Mouse (Mus musculus) neural tube, embryonic 11.5 days (tissue): ENCODE measurements around the gene Cip2a. TPM values are rescaled to one million over a fixed set of nuclear protein-coding genes. Genes with fewer than 3 reads are reported as not detected.

Experiments
- ATAC-seq: fragments of 200-750 bp; cut with Nextera tagmentation; 2 replicates; pipeline ENCODE4 v1.8.0; 2017; ENCODE audit warnings: moderate number of reproducible peaks, mild to moderate bottlenecking, moderate TSS enrichment, moderate library complexity; ENCODE audit not compliant: insufficient read depth, low FRiP score, low TSS enrichment
- DNase-seq: peaks from one replicate; pipeline ENCODE4 v3.0.0-alpha.2; 2015; ENCODE audit warnings: low spot score
- H3K27ac ChIP-seq: fragments of 300-500 bp; sonication (generic); 2 replicates; pipeline ENCODE4 v1.5.1; 2014; ENCODE audit warnings: low read depth, mild to moderate bottlenecking, low read length
- H3K27me3 ChIP-seq: fragments of 300-500 bp; sonication (generic); 2 replicates; pipeline ENCODE4 v1.6.1; 2014; ENCODE audit warnings: mild to moderate bottlenecking, low read length, mixed read lengths; ENCODE audit not compliant: control insufficient read depth, insufficient read depth
- H3K36me3 ChIP-seq: fragments of 300-500 bp; sonication (generic); 2 replicates; pipeline ENCODE4 v1.6.1; 2014; ENCODE audit warnings: mild to moderate bottlenecking, low read length, moderate library complexity, mixed read lengths; ENCODE audit not compliant: control insufficient read depth, insufficient read depth
- H3K4me1 ChIP-seq: fragments of 300-500 bp; sonication (generic); 2 replicates; pipeline ENCODE4 v1.6.1; 2014; ENCODE audit warnings: low read length, mixed read lengths; ENCODE audit not compliant: control insufficient read depth, insufficient read depth
- H3K4me2 ChIP-seq: fragments of 300-500 bp; sonication (generic); 2 replicates; pipeline ENCODE4 v1.6.1; 2014; ENCODE audit warnings: low read depth, mild to moderate bottlenecking, moderate library complexity
- H3K4me3 ChIP-seq: fragments of 300-500 bp; sonication (generic); 2 replicates; pipeline ENCODE4 v1.5.1; 2014; ENCODE audit warnings: low read depth, low read length
- H3K9ac ChIP-seq: fragments of 300-500 bp; sonication (generic); 2 replicates; pipeline ENCODE4 v1.6.1; 2014; ENCODE audit warnings: mild to moderate bottlenecking, low read length
- H3K9me3 ChIP-seq: fragments of 300-500 bp; sonication (generic); 2 replicates; pipeline ENCODE4 v1.6.1; 2016; ENCODE audit warnings: low read length; ENCODE audit not compliant: control insufficient read depth
- WGBS: fragments of 180-500 bp; shearing (Covaris S2); extraction: QIAGEN DNeasy Blood & Tissue Kit; methylation state at CpG from one replicate; pipeline ENCODE4 v1.1.7; 2014; 5-methylcytosine and 5-hydroxymethylcytosine counted together
- polyA plus RNA-seq: library from polyadenylated mRNA; unstranded; fragments of >200 nt; fragmentation: Nextera tagmentation; extraction: Ambion mirVana; gene quantifications from 2 replicates; pipeline ENCODE4 v1.2.1, GENCODE M21; 2014

Cip2a gene
- polyA plus RNA-seq: 35.9 and 39.3 TPM in 2 replicates

- peak within 1 kb of the TSS; percentile 55 for H3K4me2 ChIP-seq
- peaks cover 5% of the 10 kb centered on the region; the same call in 1 of the 2 replicates for H3K4me1 ChIP-seq
- H3K27me3 ChIP-seq: no peaks in the 10 kb centered on the region
- H3K9ac ChIP-seq: peak within 1 kb of the TSS; percentile 98
- under 1% methylated on average over 72 of the region's 74 CpGs for WGBS
- H3K9me3 ChIP-seq: no peaks in the 10 kb centered on the region
- peak within 1 kb of the TSS; percentile 97 for H3K27ac ChIP-seq
- no peaks in the 10 kb centered on the region for H3K36me3 ChIP-seq
- peak within 1 kb of the TSS; percentile 85 for H3K4me3 ChIP-seq
- peak; percentile 99 for ATAC-seq
- DNase-seq: peak; percentile 96
Measured at GRCm38 (mm10) chr16:48993559-48994342, at the start of gene Cip2a, which contains the start of gene Dzip3. Gene Cip2a, plus strand, starts transcription at chr16:48994185. Gene Dzip3, minus strand, starts transcription at chr16:48994165.

DNA sequence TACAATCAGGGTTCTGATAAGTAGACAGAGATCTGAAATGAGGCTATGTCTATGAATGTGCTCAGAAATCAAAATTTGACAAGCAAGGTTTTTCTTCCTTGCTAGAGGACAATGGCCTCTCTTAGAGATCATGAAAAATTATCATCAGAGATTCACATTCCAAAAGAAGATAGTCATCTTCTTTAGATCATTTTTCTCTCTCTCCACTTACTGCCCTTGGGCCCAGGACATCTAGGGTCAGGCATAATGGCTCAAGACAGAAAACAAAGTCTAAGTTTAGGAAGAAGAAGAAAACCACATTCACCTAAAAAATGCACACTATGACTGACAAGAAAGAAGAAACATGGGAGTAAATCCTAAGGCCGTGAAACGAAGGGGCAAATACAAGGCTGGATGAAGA lies 21.0 kb upstream of the Cip2a start:
- ATAC-seq (no peak), DNase-seq (no peak)
- no peaks in the 10 kb centered on the region for H3K4me1 ChIP-seq
- no peaks in the 10 kb centered on the region for H3K27me3 ChIP-seq
- H3K9ac ChIP-seq: no peak overlapping the region
- no peak overlapping the region for H3K27ac ChIP-seq
- no peaks in the 10 kb centered on the region for H3K36me3 ChIP-seq
- H3K9me3 ChIP-seq: no peaks in the 10 kb centered on the region
- 99% methylated on average over 2 of the region's 2 CpGs for WGBS
- no peak overlapping the region for H3K4me3 ChIP-seq
- H3K4me2 ChIP-seq: no peak overlapping the region

GRCm38 (mm10) chr16:48973548-48973947 lies 20.4 kb upstream of the Cip2a start:
- no peak overlapping the region for H3K9ac ChIP-seq
- H3K27ac ChIP-seq: no peak overlapping the region
- WGBS: 94% methylated on average over 1 of the region's 1 CpGs
- H3K27me3 ChIP-seq: no peaks in the 10 kb centered on the region
- H3K4me3 ChIP-seq: no peak overlapping the region
- H3K4me1 ChIP-seq: no peaks in the 10 kb centered on the region
- no peak for DNase-seq
- no peaks in the 10 kb centered on the region for H3K9me3 ChIP-seq
- ATAC-seq: no peak
- H3K36me3 ChIP-seq: peaks cover 3% of the 10 kb centered on the region
- H3K4me2 ChIP-seq: no peak overlapping the region

- H3K4me3 ChIP-seq: no peak overlapping the region
- peaks cover 3% of the 10 kb centered on the region for H3K36me3 ChIP-seq
- no peaks in the 10 kb centered on the region for H3K4me1 ChIP-seq
- H3K4me2 ChIP-seq: no peak overlapping the region
- DNase-seq: no peak
- no peak overlapping the region for H3K9ac ChIP-seq
- ATAC-seq: no peak
- no peak overlapping the region for H3K27ac ChIP-seq
- H3K27me3 ChIP-seq: no peaks in the 10 kb centered on the region
- no peaks in the 10 kb centered on the region for H3K9me3 ChIP-seq
Measured at GRCm38 (mm10) chr16:48979965-48980364, 14.0 kb upstream of the Cip2a start.

- H3K4me2 ChIP-seq: no peak overlapping the region
- no peaks in the 10 kb centered on the region for H3K36me3 ChIP-seq
- H3K4me1 ChIP-seq: no peaks in the 10 kb centered on the region
- H3K4me3 ChIP-seq: no peak overlapping the region
- no peak overlapping the region for H3K9ac ChIP-seq
- H3K9me3 ChIP-seq: no peaks in the 10 kb centered on the region
- DNase-seq (no peak), ATAC-seq (no peak)
- H3K27ac ChIP-seq: no peak overlapping the region
- WGBS: 48% methylated on average over 5 of the region's 5 CpGs
- H3K27me3 ChIP-seq: no peaks in the 10 kb centered on the region
Measured at GRCm38 (mm10) chr16:48985034-48985627, 8.9 kb upstream of the Cip2a start.

- H3K9ac ChIP-seq: no peak overlapping the region
- H3K4me1 ChIP-seq: peaks cover 5% of the 10 kb centered on the region; the same call in 1 of the 2 replicates
- DNase-seq: no peak
- no peak for ATAC-seq
- H3K4me3 ChIP-seq: no peak overlapping the region
- H3K36me3 ChIP-seq: no peaks in the 10 kb centered on the region
- H3K27ac ChIP-seq: no peak overlapping the region
- H3K9me3 ChIP-seq: no peaks in the 10 kb centered on the region
- no peaks in the 10 kb centered on the region for H3K27me3 ChIP-seq
- H3K4me2 ChIP-seq: no peak overlapping the region
Measured at GRCm38 (mm10) chr16:48989700-48990099, 4.3 kb upstream of the Cip2a start.

- H3K4me3 ChIP-seq: peak overlapping the region; percentile 85
- DNase-seq: no peak
- H3K9ac ChIP-seq: peak overlapping the region; percentile 98; the same call in 1 of the 2 replicates
- H3K36me3 ChIP-seq: no peaks in the 10 kb centered on the region
- no peaks in the 10 kb centered on the region for H3K27me3 ChIP-seq
- no peak for ATAC-seq
- H3K4me1 ChIP-seq: peaks cover 5% of the 10 kb centered on the region; the same call in 1 of the 2 replicates
- H3K4me2 ChIP-seq: peak overlapping the region; percentile 55
- no peak overlapping the region for H3K27ac ChIP-seq
- no peaks in the 10 kb centered on the region for H3K9me3 ChIP-seq
- 53% methylated on average over 10 of the region's 10 CpGs for WGBS
Measured at GRCm38 (mm10) chr16:48992437-48993230, 1.4 kb upstream of the Cip2a start.

- Histone ChIP-seq H3K27me3 (no peaks in the 10 kb centered on the region), H3K4me1 (peaks cover 5% of the 10 kb centered on the region; the same call in 1 of the 2 replicates), H3K4me3 (peak overlapping the region; percentile 85), H3K36me3 (no peaks in the 10 kb centered on the region), H3K27ac (peak overlapping the region; percentile 97), H3K9ac (peak overlapping the region; percentile 98), H3K4me2 (peak overlapping the region; percentile 55), H3K9me3 (no peaks in the 10 kb centered on the region)
- ATAC-seq: no peak
- no peak for DNase-seq
- 6% methylated on average over 9 of the region's 9 CpGs for whole genome bisulfite sequencing
Measured at GRCm38 (mm10) chr16:48993231-48993558, 790 bp upstream of the Cip2a start.
